Mouse (Mus musculus) spleen, postnatal 10 days (tissue): ENCODE data around the gene Plcb3.
A peak's percentile ranks its signal among the peaks of the same experiment; 100 is the strongest.
"Not testable (repeated sequence)": the region's sequence is repeated elsewhere in the genome, so short reads cannot be mapped to it uniquely, and the experiment has no call there.

Experiments
- DNase-seq, 2 experiments: peaks; one replicate each; pipeline ENCODE4 v3.0.0; 2021 to 2022; ENCODE audit warnings: low spot score in 2 of 2

Gene Plcb3

DNA sequence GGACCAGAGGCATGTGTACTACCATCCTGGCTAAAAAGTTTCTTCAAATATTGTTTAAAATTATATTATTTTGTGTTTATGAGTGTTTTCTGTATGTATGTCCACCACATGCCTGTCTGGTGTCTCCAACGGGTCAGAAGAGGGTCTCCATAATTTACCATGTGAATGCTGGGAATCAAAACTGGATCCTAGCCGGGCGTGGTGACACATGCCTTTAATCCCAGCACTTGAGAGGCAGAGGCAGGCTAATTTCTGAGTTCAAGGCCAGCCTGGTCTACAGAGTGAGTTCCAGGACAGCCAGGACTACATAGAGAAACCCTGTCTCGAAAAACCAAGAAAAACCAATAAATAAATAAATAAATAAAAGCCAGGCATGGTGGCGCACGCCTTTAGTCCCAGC is 14.9 kb upstream of the Plcb3 start:
- DNase-seq, result not testable (repeated sequence)

DNA sequence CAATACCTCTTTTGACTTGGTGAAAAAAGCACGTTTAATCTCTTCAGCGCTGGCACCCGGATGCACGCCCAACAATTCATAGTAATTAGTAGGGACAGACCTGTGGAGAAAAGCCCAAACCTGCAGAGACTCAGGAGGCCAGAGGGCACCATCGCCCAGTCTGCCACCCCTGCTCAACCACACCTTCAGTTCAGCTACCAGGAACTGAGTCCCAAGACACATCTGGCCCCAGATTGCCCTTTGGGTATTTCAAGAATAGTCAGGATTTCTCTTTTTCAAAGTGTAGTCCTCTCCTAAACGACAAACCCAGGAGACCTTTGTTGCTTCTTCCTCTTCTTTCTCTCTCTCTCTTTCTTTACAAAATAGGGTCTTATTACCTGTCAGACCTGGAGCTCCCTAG is 14.4 kb upstream of the Plcb3 start:
- DNase-seq, result no peak

- peak in 1 of 2 experiments; percentile 18 for DNase-seq
Observed at GRCm38 (mm10) chr19:6989251-6989650, 13.0 kb upstream of the Plcb3 start.

GRCm38 (mm10) chr19:6987904-6988285 is 11.6 kb upstream of the Plcb3 start:
- no peak for DNase-seq

DNA sequence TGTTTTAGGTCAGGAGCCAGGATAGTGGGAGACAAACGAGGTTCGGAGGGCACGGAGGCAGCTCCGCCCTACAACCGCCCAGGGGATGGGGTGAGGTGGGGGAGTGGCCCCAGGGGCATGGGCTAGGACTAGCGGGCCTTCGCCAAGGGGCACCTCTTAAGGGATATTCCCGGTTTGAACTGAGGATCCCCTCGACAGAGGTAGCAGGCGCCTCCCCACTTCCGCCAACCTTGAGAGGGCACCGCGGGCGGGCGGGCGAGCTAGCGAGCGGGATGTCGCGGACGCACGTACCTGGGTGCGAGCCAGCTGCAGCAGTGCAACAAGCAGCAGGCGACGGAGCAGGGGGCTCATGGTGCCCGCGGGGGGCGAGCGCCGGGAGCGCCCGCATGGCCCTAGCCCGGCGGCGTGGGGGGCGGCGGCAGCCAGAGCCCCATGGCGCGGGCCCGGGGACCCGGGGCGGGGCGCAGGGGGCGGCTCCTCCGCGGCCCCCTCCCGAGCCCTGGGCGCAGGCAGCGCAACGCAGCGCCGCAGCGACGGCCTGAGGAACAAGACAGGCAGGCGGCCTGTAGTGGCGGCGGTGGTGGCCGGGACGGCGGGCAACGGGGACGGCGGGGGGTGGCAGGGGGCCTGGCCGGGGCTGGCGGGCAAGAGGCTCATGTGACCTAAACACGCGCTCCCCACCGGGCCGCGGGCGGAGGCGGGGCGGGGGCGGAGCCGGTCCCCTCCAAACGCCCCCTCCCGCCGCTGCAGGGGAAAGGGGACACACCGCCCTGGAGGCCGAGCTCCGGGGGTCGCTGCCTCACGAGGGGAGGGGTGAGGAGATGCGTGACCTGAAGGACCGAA is 11.0 kb upstream of the Plcb3 start, which contains the start of gene Vegfb:
Gene Vegfb, minus strand, starts transcription at position 591 of the 843 bp plus-strand sequence.
- peak; percentile 66 to 70 for DNase-seq

- DNase-seq, result peak in 1 of 2 experiments; percentile 14
Observed at GRCm38 (mm10) chr19:6985951-6986708, 9.9 kb upstream of the Plcb3 start.

- DNase-seq, result no peak
Observed at GRCm38 (mm10) chr19:6985300-6985699, 9.0 kb upstream of the Plcb3 start.

DNA sequence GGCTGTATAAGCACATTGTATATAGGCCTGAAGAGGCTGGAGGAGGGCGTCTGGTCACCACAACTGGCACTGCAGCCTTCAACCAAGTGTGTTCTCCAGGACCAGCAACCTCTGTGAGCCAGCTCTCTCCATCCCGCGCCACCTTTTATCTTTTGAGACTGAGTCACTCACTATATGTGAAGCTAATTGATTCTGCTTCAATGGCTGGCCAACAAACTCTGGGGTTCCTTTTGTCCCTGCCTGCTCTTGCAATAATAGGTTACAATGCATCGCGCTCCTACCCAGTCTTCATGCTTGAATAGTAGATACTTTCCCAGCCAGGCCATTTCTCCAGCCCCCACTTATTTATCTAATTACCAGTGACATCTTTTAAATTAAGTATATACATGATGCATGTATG is 7.4 kb upstream of the Plcb3 start:
- no peak for DNase-seq

GRCm38 (mm10) chr19:6981465-6981864 is 5.2 kb upstream of the Plcb3 start:
- no peak for DNase-seq

DNA sequence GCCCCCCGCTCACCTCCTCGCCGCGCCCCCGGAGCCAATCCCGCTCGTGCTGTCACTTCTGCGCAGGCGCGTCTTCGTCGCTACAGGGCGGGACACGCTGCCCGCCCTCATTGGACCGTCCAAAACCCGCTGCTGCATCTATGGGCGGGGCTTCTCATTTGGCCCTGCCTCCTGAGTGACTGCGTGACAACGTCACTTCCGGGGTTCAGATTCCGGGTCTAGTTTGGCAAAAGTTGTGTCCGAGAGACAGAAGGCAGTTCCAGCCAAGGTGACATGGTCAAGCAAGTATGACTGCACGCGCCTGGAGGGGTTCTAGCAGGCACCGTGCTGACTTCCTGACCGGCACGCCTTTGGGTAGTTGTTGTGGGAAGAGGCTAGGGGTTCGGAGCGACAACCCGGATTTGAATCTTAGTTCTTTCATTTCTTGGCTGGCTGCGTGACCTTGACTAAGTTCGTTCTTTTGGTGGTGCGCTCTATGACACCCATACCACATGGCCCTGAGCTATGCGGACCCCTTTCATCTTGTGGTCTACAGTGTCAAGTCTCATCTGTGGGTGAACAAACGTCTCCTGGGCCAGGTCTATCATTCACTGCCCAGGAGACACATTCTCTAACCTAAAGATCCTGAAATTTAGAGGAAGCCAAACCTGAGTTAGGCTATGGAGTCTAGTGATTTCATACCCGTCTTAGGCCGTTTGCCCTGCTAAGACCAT is 4.3 kb upstream of the Plcb3 start, which contains the start of gene Fkbp2:
Gene Fkbp2, minus strand, starts transcription at position 121 of the 713 bp plus-strand sequence.
- peak in 1 of 2 experiments; percentile 99 for DNase-seq

GRCm38 (mm10) chr19:6979486-6980380 is 3.5 kb upstream of the Plcb3 start:
- peak; percentile 99 to 100 for DNase-seq

- no peak for DNase-seq
Observed at GRCm38 (mm10) chr19:6979001-6979479, 2.8 kb upstream of the Plcb3 start.

- no peak for DNase-seq
Observed at GRCm38 (mm10) chr19:6978639-6978974, 2.3 kb upstream of the Plcb3 start.

- DNase-seq, result no peak
Observed at GRCm38 (mm10) chr19:6977759-6978638, 1.7 kb upstream of the Plcb3 start.

DNA sequence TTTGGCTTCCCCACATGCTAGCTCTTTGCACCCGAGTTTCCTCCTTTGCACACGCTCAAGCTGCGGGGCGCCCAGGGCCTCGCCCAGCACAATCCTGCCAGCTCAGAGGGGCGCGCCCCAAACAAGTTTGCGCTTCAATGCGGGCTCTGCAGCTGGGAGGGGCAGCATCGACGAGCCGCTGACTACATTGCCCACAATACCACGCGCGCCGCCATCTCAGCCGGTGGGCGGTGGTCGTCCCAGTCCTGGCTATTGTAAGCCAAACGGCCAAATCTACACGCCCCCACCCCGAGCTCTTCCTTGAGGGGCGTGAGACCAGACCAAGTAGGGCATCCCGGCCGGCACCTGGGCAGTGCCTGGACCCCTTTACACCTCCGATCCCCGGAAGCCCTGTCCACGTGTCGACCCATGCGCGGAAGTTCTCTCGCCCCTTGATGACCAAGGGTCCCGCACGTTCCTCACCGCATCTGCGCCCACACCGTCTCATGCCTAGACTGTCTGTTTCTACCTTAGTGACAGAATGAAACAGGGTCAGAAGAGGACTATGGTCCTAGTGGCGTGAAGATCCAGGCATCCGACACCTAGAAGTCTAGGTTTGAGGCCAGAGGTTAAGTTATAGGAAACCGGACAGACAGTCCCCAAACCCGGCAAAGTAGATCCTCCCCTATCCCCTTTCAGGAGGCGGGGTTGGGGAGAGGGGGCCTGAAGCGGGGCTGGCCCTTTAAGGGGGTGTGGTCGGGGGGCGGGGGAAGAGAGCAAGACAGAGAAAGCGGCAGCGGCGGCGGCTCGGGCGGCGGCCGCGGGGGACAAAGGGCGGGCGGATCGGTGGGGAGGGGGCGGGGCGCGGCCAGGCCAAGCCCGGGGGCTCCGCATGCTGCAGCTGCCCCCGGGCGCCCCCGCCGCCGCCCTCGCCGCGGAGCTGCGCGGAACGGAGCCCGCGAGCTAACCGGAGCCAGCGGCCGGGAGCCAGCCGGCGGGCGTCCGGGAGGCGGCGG is 1.8 kb downstream of the Plcb3 start, which contains the start of gene Ppp1r14b:
Gene Ppp1r14b, plus strand, starts transcription at position 758 of the 995 bp plus-strand sequence.
- peak; percentile 73 to 86 for DNase-seq

GRCm38 (mm10) chr19:6973581-6974190 is 2.6 kb downstream of the Plcb3 start:
- no peak for DNase-seq

GRCm38 (mm10) chr19:6972247-6972917 is 3.9 kb downstream of the Plcb3 start:
- no peak for DNase-seq

DNA sequence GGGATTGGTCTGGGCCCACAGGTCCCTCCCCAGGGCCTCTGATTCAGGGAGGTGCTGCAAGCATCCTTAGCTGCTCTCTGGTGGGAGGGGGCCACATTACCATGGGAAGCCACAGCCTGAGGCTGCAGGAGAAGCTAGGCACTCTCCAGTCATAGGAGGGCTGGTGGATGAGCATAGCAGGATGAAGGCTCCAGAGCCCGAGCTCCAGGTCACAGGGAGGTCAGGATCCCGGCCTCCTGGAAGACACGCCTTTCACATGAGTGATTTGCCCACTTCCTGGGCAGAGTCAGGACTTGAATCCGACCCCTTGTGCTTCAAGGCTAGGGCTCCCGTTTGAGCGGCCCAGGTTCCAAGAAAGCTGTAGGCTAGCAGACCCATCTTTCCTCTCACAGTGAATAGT is 4.6 kb downstream of the Plcb3 start:
- DNase-seq, result no peak
